Mouse (Mus musculus) bone marrow, adult 2 months (tissue): ENCODE data around the gene Gpr152. TPM values are rescaled to one million over a fixed set of nuclear protein-coding genes. Genes with fewer than 3 reads are reported as not detected.

Experiments
- H3K27ac ChIP-seq: fragments of 200-500 bp; 2 replicates; pipeline ENCODE4 v1.5.1; 2012; ENCODE audit warnings: low read depth, mild to moderate bottlenecking, control low read depth, inconsistent platforms, low read length; ENCODE audit not compliant: control insufficient read depth, poor library complexity, insufficient read depth
- H3K4me1 ChIP-seq: fragments of 200-500 bp; 2 replicates; pipeline ENCODE4 v1.6.1; 2011; ENCODE audit warnings: low read length; ENCODE audit not compliant: control insufficient read depth, insufficient read depth
- H3K4me3 ChIP-seq: fragments of 200-500 bp; replicated peaks from 2 replicates; pipeline ENCODE3; 2011; ENCODE audit warnings: mild to moderate bottlenecking, low read depth, low read length, control low read depth; ENCODE audit not compliant: control insufficient read depth
- CTCF ChIP-seq: fragments of 200-500 bp; IDR thresholded peaks from 2 replicates; pipeline ENCODE4 v1.5.1; 2011; ENCODE audit warnings: low read length, control low read depth; ENCODE audit not compliant: control insufficient read depth, insufficient read depth
- POLR2A ChIP-seq: fragments of 200-500 bp; IDR thresholded peaks from 2 replicates; pipeline ENCODE4 v1.6.1; 2011; ENCODE audit warnings: low read depth, mild to moderate bottlenecking, control low read depth, low read length, borderline replicate concordance; ENCODE audit not compliant: control insufficient read depth
- WGBS: fragments of 180-500 bp; shearing (Covaris S2); methylation state at CpG from one replicate; pipeline ENCODE4 v1.1.7; 2018; 5-methylcytosine and 5-hydroxymethylcytosine counted together
- polyA plus RNA-seq: library from polyadenylated mRNA; stranded (reverse); fragments of >200 nt; gene quantifications from 2 replicates; pipeline ENCODE4 v1.2.4, GENCODE M21; 2011; ENCODE audit warnings: low replicate concordance; ENCODE audit not compliant: missing spikeins, insufficient read depth, insufficient read length

The Gpr152 gene
- polyA plus RNA-seq, 1 experiment, result not detected

DNA sequence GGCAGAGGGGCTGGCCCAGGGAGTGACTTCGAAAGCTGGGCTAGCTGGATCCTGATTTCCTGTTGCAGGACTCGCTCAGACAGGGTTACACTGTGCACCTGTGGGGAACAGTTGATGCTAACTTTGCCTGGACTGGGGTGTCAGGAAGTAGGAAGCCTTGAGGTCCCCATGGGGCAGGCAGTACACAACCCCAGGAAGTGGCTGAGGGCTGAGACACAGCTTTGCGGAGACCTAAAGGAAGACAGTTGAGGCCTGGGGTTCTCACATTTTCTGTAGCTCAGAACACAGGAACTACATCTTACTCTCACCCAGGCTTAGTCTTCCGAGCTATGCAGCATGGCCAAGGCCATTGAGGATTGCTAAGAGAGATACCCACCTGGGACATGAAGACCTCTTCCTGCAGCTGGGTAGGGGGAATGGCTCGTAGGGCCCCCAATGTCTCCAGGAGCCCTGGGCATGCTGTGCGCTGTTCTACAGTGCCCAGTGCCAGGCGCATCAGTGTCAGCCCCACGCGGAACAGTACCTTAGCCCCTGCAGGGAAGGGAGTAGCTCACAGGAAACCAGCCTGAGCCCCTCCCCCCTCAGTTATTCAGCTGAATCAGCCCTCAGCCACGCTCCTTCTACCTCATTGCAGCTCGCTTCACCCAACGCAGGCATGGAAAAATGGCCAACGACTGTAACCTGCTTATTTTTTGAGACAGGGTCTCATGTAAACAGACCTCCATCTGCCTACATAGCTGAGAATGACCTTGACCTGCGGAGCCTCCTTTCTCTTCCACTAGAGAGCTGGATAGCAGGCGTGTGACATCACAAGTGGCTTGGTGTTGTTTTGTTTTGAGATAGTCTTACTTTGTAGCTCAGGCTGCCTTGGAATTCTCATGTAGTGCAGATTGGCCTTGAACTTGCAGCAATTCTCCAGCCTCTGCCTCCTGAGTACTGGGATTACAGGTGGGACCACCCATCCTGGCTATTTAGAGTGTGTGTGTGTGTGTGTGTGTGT lies 45.7 kb downstream of the Gpr152 start:
- H3K4me3 ChIP-seq, result no peak overlapping the region
- peak overlapping the region; percentile 79 for H3K27ac ChIP-seq
- TF ChIP-seq CTCF (no peak), POLR2A (0 out of 2 replicates have a peak, but pooled peaks have one; percentile 5)
- 13% methylated on average over 15 of the region's 15 CpGs for WGBS
- peaks cover 29% of the 10 kb centered on the region for H3K4me1 ChIP-seq

DNA sequence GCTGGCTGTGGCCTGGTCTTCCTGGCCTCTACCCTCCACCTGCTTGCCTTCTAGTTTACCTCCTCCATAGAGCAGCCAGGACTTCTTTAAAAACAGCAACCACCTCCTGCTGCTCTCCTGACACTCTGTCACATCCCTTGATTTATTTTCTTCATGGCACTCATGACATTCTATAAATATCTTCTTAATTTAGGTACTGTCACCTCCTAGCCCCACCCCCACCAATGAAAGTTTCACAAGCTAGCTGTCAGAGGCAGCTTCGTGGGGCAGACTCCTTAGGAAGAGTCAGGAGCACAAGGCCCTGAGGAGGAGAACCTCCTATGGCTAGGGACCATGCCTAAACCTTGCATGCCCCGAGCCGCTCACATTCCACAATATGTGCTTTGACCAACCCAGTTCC lies 47.7 kb downstream of the Gpr152 start:
- Histone ChIP-seq H3K27ac (peak overlapping the region; percentile 16; the same call in 1 of the 2 replicates), H3K4me3 (peak overlapping the region; percentile 16), H3K4me1 (peaks cover 26% of the 10 kb centered on the region; the same call in 1 of the 2 replicates)
- no peak for TF ChIP-seq CTCF
- TF ChIP-seq POLR2A, result no peak
- 42% methylated on average over 3 of the region's 3 CpGs for WGBS

- TF ChIP-seq CTCF, result no peak
- H3K4me1 ChIP-seq, result peaks cover 22% of the 10 kb centered on the region; the same call in 1 of the 2 replicates
- no peak overlapping the region for H3K27ac ChIP-seq
- H3K4me3 ChIP-seq, result peak overlapping the region; percentile 29
- 34% methylated on average over 12 of the region's 12 CpGs for WGBS
These were observed 49.5 kb downstream of the Gpr152 start for GRCm38 (mm10) chr19:4189051-4189620.

DNA sequence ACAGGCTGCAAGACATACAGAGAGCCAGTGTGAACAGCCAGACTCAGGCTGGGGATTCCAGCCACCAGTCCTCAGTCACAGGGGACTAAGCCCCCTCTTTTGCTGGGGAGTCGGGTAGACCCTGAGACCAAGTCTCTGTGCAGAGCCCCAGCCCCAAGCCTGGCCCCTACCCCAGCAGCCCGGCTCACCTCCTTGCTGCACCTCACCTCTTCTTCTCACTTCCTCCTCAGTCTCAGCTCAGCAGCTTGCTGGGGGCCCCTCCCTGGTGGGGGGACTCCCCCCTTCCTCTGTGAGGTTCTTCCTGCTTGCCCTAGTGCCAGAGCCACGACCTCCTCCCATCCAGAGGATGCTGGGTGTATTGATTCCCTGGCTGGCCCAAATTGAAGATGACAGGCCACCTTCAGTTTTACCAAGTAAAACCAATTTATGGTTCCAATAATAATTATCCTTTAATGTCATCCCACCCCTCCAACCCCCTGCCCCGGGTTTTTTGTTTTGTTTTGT lies 51.3 kb downstream of the Gpr152 start, which contains the start of gene Tbc1d10c:
Tbc1d10c (minus strand) TSS at position 454 of the 504 bp plus-strand sequence.
- peak within 1 kb of the TSS; percentile 93 for H3K4me3 ChIP-seq
- WGBS, result 2% methylated on average over 4 of the region's 4 CpGs
- peaks cover 15% of the 10 kb centered on the region; the same call in 1 of the 2 replicates for H3K4me1 ChIP-seq
- TF ChIP-seq CTCF (no peak), POLR2A (peak; percentile 73; the same call in 1 of the 2 replicates)
- H3K27ac ChIP-seq, result peak within 1 kb of the TSS; percentile 95

- Histone ChIP-seq H3K4me3 (peak within 1 kb of the TSS; percentile 93), H3K4me1 (peaks cover 11% of the 10 kb centered on the region; the same call in 1 of the 2 replicates), H3K27ac (peak within 1 kb of the TSS; percentile 95)
- peak; percentile 88; the same call in 1 of the 2 replicates for TF ChIP-seq POLR2A
- TF ChIP-seq CTCF, result peak; percentile 75
- WGBS, result 1% methylated on average over 45 of the region's 47 CpGs
These were observed 52.1 kb downstream of the Gpr152 start, which contains the start of gene Ppp1ca for GRCm38 (mm10) chr19:4191528-4192250. Ppp1ca (plus strand) TSS chr19:4192065.

DNA sequence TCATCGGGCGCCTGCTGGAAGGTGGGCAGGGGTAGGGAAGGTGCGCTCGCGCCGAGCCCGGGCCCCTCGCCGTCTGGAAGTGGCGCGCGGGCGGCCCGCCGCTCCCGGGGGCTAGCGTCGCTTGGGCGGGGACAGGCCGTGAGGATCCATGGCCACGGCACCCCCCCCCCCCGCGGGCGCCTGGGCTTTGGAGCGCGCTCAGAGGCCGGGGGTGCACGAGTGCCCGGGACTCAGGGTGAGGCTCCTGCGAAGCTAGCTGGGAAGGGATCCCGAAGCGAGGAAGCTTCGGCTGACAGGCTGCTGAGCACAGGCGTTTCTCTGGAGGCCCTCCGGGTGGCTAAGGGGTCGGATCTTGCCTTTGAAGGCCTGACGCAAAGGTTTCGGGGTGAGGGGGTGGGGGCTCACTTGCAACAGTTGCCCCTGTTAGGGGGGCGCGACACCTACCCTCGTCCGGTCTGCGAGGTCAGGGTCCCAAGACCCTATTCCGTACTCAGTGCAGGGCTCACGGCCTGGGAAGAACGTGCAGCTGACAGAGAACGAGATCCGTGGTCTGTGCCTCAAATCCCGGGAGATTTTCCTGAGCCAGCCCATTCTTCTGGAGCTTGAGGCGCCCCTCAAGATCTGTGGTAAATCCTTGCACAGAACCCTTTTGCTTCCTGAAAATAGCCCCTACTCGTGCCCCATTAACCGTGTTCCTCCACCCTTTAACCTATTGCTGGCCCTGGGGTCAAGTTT lies 52.8 kb downstream of the Gpr152 start:
- Histone ChIP-seq H3K27ac (peak overlapping the region; percentile 90), H3K4me1 (peaks cover 6% of the 10 kb centered on the region; the same call in 1 of the 2 replicates), H3K4me3 (peak overlapping the region; percentile 93)
- under 1% methylated on average over 52 of the region's 52 CpGs for WGBS
- TF ChIP-seq CTCF (no peak), POLR2A (no peak)

GRCm38 (mm10) chr19:4193129-4193528 lies 53.5 kb downstream of the Gpr152 start:
- Histone ChIP-seq H3K4me3 (peak overlapping the region; percentile 93), H3K4me1 (peaks cover under 1% of the 10 kb centered on the region; the same call in 1 of the 2 replicates), H3K27ac (no peak overlapping the region)
- TF ChIP-seq CTCF (no peak), POLR2A (no peak)
- WGBS, result 50% methylated on average over 6 of the region's 6 CpGs
